Mouse (Mus musculus) liver, adult 2 months (tissue): ENCODE data around the gene Xxylt1.

ENCODE experiments used
- CTCF ChIP-seq: fragments of 200-500 bp; IDR thresholded peaks from 2 replicates; pipeline ENCODE4 v1.5.1; 2011; ENCODE audit warnings: low read depth, low read length, control low read depth
- POLR2A ChIP-seq: fragments of 200-500 bp; IDR thresholded peaks from 2 replicates; pipeline ENCODE4 v1.6.1; 2011; ENCODE audit warnings: low read length, control low read depth; ENCODE audit not compliant: insufficient read depth; ENCODE audit errors: extremely low read depth

DNA sequence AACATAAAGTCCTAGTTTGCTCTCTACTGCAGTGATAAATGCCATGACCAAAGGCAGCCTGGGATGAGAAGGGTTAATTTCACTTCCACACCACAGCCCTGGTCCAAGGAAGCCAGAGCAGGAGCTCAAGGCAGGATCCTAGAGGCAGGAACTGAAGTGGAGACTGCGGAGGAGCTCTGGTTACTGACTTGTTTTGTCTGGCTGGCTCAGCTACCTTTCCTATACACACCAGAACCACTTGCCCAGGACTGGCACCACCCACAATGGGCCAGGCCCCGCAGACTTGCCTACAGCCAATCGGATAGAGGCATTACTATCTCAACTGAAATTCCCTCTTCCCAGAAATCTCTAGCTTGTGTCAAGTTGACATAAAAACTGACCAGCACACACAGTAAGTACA is 21.0 kb downstream of the Xxylt1 start:
- no peak for TF ChIP-seq CTCF
- TF ChIP-seq POLR2A = no peak
